Mouse (Mus musculus) ES-E14 (cell line): ENCODE data around the gene Trappc6a. TPM values are rescaled to one million over a fixed set of nuclear protein-coding genes. Genes with fewer than 3 reads are reported as not detected.

Source experiments
- DNase-seq: peaks from one replicate; pipeline ENCODE4 v3.0.0-alpha.2; 2013; ENCODE audit warnings: low read depth, low spot score
- H3K27ac ChIP-seq: 2 replicates; pipeline ENCODE4 v1.5.1; 2012; ENCODE audit warnings: low read depth, mild to moderate bottlenecking, low read length, moderate library complexity, mixed read lengths; ENCODE audit not compliant: poor library complexity, insufficient read depth, severe bottlenecking
- H3K36me3 ChIP-seq: 2 replicates; pipeline ENCODE4 v1.6.1; 2012; ENCODE audit warnings: mild to moderate bottlenecking, low read length, moderate library complexity, mixed read lengths; ENCODE audit not compliant: control insufficient read depth, poor library complexity, insufficient read depth, severe bottlenecking
- H3K4me1 ChIP-seq, 2 experiments: fragments of 150-350 bp in 1 of 2; sonication (generic) in 1 of 2; 2 replicates each; pipeline ENCODE4 v1.6.1; 2012; ENCODE audit warnings: low read length in 2 of 2, mild to moderate bottlenecking in 1 of 2, mixed read lengths in 1 of 2; ENCODE audit not compliant: control insufficient read depth in 2 of 2, insufficient read depth in 2 of 2, poor library complexity in 1 of 2
- H3K4me3 ChIP-seq, 2 experiments: fragments of 150-350 bp in 1 of 2; sonication (generic) in 1 of 2; 2 replicates each; pipeline ENCODE4 v1.5.1; 2012; ENCODE audit warnings: low read length in 2 of 2, low read depth in 1 of 2, mild to moderate bottlenecking in 1 of 2, mixed read lengths in 1 of 2; ENCODE audit not compliant: insufficient read depth in 1 of 2, poor library complexity in 1 of 2, severe bottlenecking in 1 of 2
- H3K9ac ChIP-seq: 2 replicates; pipeline ENCODE4 v1.6.1; 2012; ENCODE audit warnings: low read depth, mild to moderate bottlenecking, low read length, mixed read lengths; ENCODE audit not compliant: poor library complexity, insufficient read depth, severe bottlenecking
- H3K9me3 ChIP-seq: fragments of 150-350 bp; sonication (generic); 2 replicates; pipeline ENCODE4 v1.6.1; 2012; ENCODE audit warnings: low read depth, mild to moderate bottlenecking, low read length; ENCODE audit not compliant: control insufficient read depth, insufficient read depth
- CHD2 ChIP-seq: IDR thresholded peaks from 2 replicates; pipeline ENCODE4 v1.6.1; 2014; ENCODE audit warnings: mild to moderate bottlenecking, low read depth, low read length, inconsistent platforms
- HCFC1 ChIP-seq: IDR thresholded peaks from 2 replicates; pipeline ENCODE4 v1.6.1; 2012; ENCODE audit warnings: low read length, inconsistent platforms, borderline replicate concordance; ENCODE audit not compliant: insufficient read depth
- MAFK ChIP-seq: IDR thresholded peaks from 2 replicates; pipeline ENCODE4 v1.6.1; 2014; ENCODE audit warnings: mild to moderate bottlenecking, low read depth, low read length, inconsistent platforms; ENCODE audit not compliant: insufficient read depth
- ZC3H11A ChIP-seq: IDR thresholded peaks from 2 replicates; pipeline ENCODE4 v1.6.1; 2012; ENCODE audit warnings: low read depth, mild to moderate bottlenecking, inconsistent platforms, low read length, borderline replicate concordance
- ZNF384 ChIP-seq: IDR thresholded peaks from 2 replicates; pipeline ENCODE4 v1.6.1; 2012; ENCODE audit warnings: low read depth, low read length, inconsistent platforms
- in situ Hi-C, 2 experiments: fragments of 600-800 bp; cut with MboI; formaldehyde crosslinking; loops; one replicate each; pipeline ENCODE4 v1.15.1; 2025; ENCODE audit warnings: low sequenced_read_pairs in 2 of 2, inconsistent platforms in 1 of 2; ENCODE audit not compliant: unreplicated experiment in 2 of 2
- total RNA-seq: library from RNA; depleted of rRNA; stranded (reverse); fragments of 300-350 nt; gene quantifications from 2 replicates; pipeline ENCODE4 v1.2.3, GENCODE M21; 2012

Gene Trappc6a
- total RNA-seq, 1 experiment: 33.2 TPM

GRCm38 (mm10) chr7:19523757-19524419, 15.7 kb downstream of the Trappc6a start:
- no peaks in the 10 kb centered on the region for H3K9me3 ChIP-seq
- H3K27ac ChIP-seq: no peak overlapping the region
- H3K4me1 ChIP-seq: peaks cover 0 to 12% of the 10 kb centered on the region in 2 experiments; a peak in 1 of 4 replicates
- TF ChIP-seq MAFK (no peak), HCFC1 (no peak)
- H3K36me3 ChIP-seq: no peaks in the 10 kb centered on the region
- in situ Hi-C loops: no loop called here
- no peak for DNase-seq
- H3K9ac ChIP-seq: peak overlapping the region; percentile 9; the same call in 1 of the 2 replicates
- H3K4me3 ChIP-seq: peak overlapping the region; percentile 18 to 53

- Histone ChIP-seq H3K4me1 (peaks cover 0 to 12% of the 10 kb centered on the region in 2 experiments; a peak in 1 of 4 replicates), H3K9ac (no peak overlapping the region; the same call in 1 of the 2 replicates), H3K36me3 (no peaks in the 10 kb centered on the region), H3K27ac (no peak overlapping the region), H3K4me3 (peak overlapping the region; percentile 18 to 53), H3K9me3 (no peaks in the 10 kb centered on the region)
- in situ Hi-C loops: no loop called here
- no peak for DNase-seq
- TF ChIP-seq MAFK: no peak
- no peak for TF ChIP-seq CHD2
- no peak for TF ChIP-seq ZNF384
- TF ChIP-seq ZC3H11A: no peak
- no peak for TF ChIP-seq HCFC1
Observed at GRCm38 (mm10) chr7:19524420-19525104, 16.4 kb downstream of the Trappc6a start.

GRCm38 (mm10) chr7:19525105-19525481, 16.9 kb downstream of the Trappc6a start:
- Histone ChIP-seq H3K27ac (no peak overlapping the region), H3K4me3 (no peak overlapping the region), H3K9me3 (no peaks in the 10 kb centered on the region), H3K9ac (no peak overlapping the region), H3K4me1 (peaks cover 0 to 12% of the 10 kb centered on the region in 2 experiments; a peak in 1 of 4 replicates), H3K36me3 (no peaks in the 10 kb centered on the region)
- in situ Hi-C loops: no loop called here
- no peak for DNase-seq
- TF ChIP-seq HCFC1 (no peak), ZNF384 (no peak), MAFK (no peak), CHD2 (no peak), ZC3H11A (no peak)

GRCm38 (mm10) chr7:19531077-19531476, 22.9 kb downstream of the Trappc6a start:
- peaks cover 25% of the 10 kb centered on the region for H3K36me3 ChIP-seq

More at GRCm38 (mm10) chr7:19531077-19531476, 22.9 kb downstream of the Trappc6a start:
- H3K4me1 ChIP-seq: peaks cover 2 to 6% of the 10 kb centered on the region in 2 experiments; a peak in 2 of 4 replicates
- no peak overlapping the region for H3K9ac ChIP-seq
- no peak for DNase-seq
- TF ChIP-seq CHD2: no peak
- no peak for TF ChIP-seq MAFK
- no peak for TF ChIP-seq HCFC1
- H3K27ac ChIP-seq: no peak overlapping the region
- H3K9me3 ChIP-seq: no peaks in the 10 kb centered on the region
- in situ Hi-C loops: no loop called here
- H3K4me3 ChIP-seq: no peak overlapping the region
